Mouse (Mus musculus): Measurements from ENCODE around the gene Fcamr. TPM values are rescaled to one million over a fixed set of nuclear protein-coding genes. Genes with fewer than 3 reads are reported as not detected.

Fcamr gene
- 0.17 and 0.22 TPM in 2 replicates for polyA plus RNA-seq (2015; fragmentation: Nextera tagmentation; extraction: Ambion mirVana)

- Histone ChIP-seq H3K27me3 (replicated peaks) (no peaks in the 10 kb centered on the region), H3K27ac (no peak within 1 kb of the TSS), H3K4me2 (no peak within 1 kb of the TSS), H3K4me1 (no peaks in the 10 kb centered on the region), H3K9ac (no peak within 1 kb of the TSS), H3K4me3 (replicated peaks) (no peak within 1 kb of the TSS), H3K9me3 (no peaks in the 10 kb centered on the region), H3K36me3 (no peaks in the 10 kb centered on the region)
- 88% methylated on average over 8 of the region's 8 CpGs for WGBS
- ATAC-seq (ENCODE audit: insufficient read depth, low FRiP score, low read depth): no peak
These were observed at the start of gene Fcamr for GRCm38 (mm10) chr1:130800602-130801001. Gene Fcamr (plus strand): TSS chr1:130800902.

- no peak overlapping the region for H3K4me2 ChIP-seq
- no peaks in the 10 kb centered on the region for H3K9me3 ChIP-seq
- no peaks in the 10 kb centered on the region for H3K4me1 ChIP-seq
- no peak overlapping the region for H3K27ac ChIP-seq
- WGBS: 58% methylated on average over 9 of the region's 9 CpGs
- H3K4me3 ChIP-seq (replicated peaks): no peak overlapping the region
- no peak for ATAC-seq (ENCODE audit: insufficient read depth, low FRiP score, low read depth)
- H3K36me3 ChIP-seq: no peaks in the 10 kb centered on the region
- H3K27me3 ChIP-seq (replicated peaks): no peaks in the 10 kb centered on the region
- H3K9ac ChIP-seq: no peak overlapping the region
These were observed 41.0 kb upstream of the Fcamr start for GRCm38 (mm10) chr1:130759689-130760088.

DNA sequence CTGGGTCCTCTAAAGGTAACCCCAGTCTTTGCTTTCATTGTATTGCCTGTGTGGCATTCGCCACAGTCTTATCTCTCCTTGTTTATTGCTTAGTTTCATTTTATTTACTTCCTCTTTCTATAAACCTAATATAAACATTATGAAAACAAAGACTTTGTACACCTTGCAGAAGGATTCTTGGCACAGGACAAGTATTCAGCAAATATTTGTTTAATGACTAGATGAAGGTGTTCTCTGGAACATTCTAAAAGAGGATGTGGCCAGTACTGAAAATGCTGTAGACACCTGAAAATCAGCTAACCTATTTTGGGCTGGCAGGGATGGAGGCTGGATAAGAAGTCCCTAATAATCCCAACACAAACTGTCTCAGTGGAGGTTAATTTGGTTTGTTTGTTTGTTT lies 39.1 kb upstream of the Fcamr start:
- Histone ChIP-seq H3K27ac (no peak overlapping the region), H3K36me3 (no peaks in the 10 kb centered on the region), H3K4me1 (no peaks in the 10 kb centered on the region), H3K4me3 (replicated peaks) (no peak overlapping the region), H3K4me2 (no peak overlapping the region), H3K9ac (no peak overlapping the region), H3K9me3 (no peaks in the 10 kb centered on the region), H3K27me3 (replicated peaks) (no peaks in the 10 kb centered on the region)
- ATAC-seq (ENCODE audit: insufficient read depth, low FRiP score, low read depth): no peak
- WGBS: 62% methylated on average over 1 of the region's 1 CpGs

DNA sequence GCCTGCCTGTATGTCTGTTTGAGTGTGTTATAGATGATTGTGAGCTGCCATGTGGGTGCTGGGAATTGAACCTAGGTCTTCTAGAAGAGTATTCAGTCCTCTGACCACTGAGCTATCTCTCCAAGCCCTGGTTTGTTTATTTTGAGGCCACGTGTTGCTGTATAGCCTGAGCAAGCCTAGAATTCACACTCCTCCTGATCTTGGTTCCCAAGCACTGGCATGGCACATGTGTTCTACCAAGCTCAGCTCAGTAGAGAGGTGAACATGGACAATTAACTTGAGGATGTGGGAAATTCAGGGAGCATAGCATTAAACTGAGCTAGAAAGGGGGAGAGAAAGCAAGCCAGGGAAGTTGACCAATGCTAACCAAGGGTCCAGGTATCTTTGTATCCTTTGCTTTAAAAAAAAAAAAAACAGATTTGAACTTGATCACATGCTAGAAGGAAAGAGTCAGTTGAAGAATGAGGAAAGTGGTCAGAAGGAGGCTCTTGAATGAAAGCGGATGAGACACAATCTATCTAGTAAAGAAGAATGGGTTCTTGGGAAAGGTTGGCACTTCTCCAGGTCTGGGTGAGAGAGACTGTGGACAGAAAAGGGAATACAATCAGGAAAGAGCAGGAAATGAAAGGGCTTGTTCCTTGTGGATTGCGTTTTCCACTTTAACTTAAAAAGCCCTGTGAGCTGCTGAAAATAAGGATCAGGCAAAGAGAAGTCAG lies 38.5 kb upstream of the Fcamr start:
- Histone ChIP-seq H3K9me3 (no peaks in the 10 kb centered on the region), H3K4me1 (no peaks in the 10 kb centered on the region), H3K27me3 (replicated peaks) (no peaks in the 10 kb centered on the region), H3K4me2 (no peak overlapping the region), H3K27ac (no peak overlapping the region), H3K9ac (no peak overlapping the region), H3K36me3 (no peaks in the 10 kb centered on the region), H3K4me3 (replicated peaks) (no peak overlapping the region)
- 79% methylated on average over 3 of the region's 3 CpGs for WGBS
- no peak for ATAC-seq (ENCODE audit: insufficient read depth, low FRiP score, low read depth)

DNA sequence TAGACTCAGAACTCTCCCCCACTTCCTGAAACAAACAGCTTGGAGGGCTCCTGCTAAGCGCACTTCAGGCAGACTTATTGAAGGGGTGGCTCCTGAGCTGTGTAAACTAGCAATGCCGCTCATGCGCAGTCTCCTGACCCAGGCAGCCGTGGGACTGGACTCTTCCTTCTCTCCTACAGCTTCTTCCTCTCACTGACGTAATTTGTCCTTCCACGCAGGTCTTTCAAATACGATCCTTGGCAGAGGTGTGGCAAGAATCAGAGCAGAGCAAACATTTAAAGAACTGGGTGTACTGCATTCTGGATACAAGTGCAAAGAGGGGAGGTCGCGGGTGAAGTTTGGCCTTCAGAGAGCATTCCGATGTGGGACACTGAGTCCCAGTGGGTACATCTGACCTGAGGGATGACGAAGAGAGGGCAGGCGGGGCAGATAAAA lies 36.7 kb upstream of the Fcamr start:
- Histone ChIP-seq H3K9ac (no peak overlapping the region), H3K4me3 (replicated peaks) (no peak overlapping the region), H3K4me2 (peak overlapping the region; percentile 32; the same call in 1 of the 2 replicates), H3K4me1 (no peaks in the 10 kb centered on the region), H3K27ac (peak overlapping the region; percentile 82), H3K27me3 (replicated peaks) (no peaks in the 10 kb centered on the region), H3K36me3 (no peaks in the 10 kb centered on the region), H3K9me3 (no peaks in the 10 kb centered on the region)
- peak; percentile 91 for ATAC-seq (ENCODE audit: insufficient read depth, low FRiP score, low read depth)
- WGBS: 59% methylated on average over 12 of the region's 12 CpGs

DNA sequence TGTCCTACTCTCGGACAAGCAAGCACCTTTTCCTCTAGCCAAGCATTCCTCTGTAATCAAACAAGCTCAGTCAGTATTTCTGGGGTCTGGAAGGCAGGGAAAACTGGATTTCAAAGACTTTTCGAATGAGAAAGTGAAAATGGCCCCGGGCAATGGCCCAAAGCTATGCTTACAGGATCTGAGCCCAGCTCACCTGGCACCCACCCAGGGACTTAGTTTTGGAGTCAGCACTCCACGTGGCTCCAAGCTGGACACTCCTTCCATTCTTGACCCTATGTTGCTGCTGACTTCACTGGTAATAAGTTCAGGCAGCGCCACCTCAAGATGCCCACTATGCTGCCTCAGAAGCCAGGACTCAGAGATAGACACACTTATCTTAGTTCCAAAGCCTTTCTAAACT lies 33.6 kb upstream of the Fcamr start:
- no peak overlapping the region for H3K4me2 ChIP-seq
- 80% methylated on average over 5 of the region's 5 CpGs for WGBS
- H3K9ac ChIP-seq: no peak overlapping the region
- no peak overlapping the region for H3K4me3 ChIP-seq (replicated peaks)
- no peaks in the 10 kb centered on the region for H3K9me3 ChIP-seq
- no peaks in the 10 kb centered on the region for H3K27me3 ChIP-seq (replicated peaks)
- no peaks in the 10 kb centered on the region for H3K36me3 ChIP-seq
- no peak for ATAC-seq (ENCODE audit: insufficient read depth, low FRiP score, low read depth)
- H3K4me1 ChIP-seq: no peaks in the 10 kb centered on the region
- no peak overlapping the region for H3K27ac ChIP-seq

GRCm38 (mm10) chr1:130769925-130770324 lies 30.8 kb upstream of the Fcamr start:
- H3K9ac ChIP-seq: no peak overlapping the region
- peak overlapping the region; percentile 55 for H3K27ac ChIP-seq
- H3K4me3 ChIP-seq (replicated peaks): no peak overlapping the region
- WGBS: 74% methylated on average over 2 of the region's 2 CpGs
- H3K27me3 ChIP-seq (replicated peaks): no peaks in the 10 kb centered on the region
- no peaks in the 10 kb centered on the region for H3K9me3 ChIP-seq
- no peak for ATAC-seq (ENCODE audit: insufficient read depth, low FRiP score, low read depth)
- H3K4me2 ChIP-seq: no peak overlapping the region
- H3K36me3 ChIP-seq: no peaks in the 10 kb centered on the region
- H3K4me1 ChIP-seq: no peaks in the 10 kb centered on the region

GRCm38 (mm10) chr1:130770487-130770886 lies 30.2 kb upstream of the Fcamr start:
- Histone ChIP-seq H3K4me2 (no peak overlapping the region), H3K9me3 (no peaks in the 10 kb centered on the region), H3K9ac (no peak overlapping the region), H3K4me3 (replicated peaks) (no peak overlapping the region), H3K36me3 (no peaks in the 10 kb centered on the region), H3K4me1 (no peaks in the 10 kb centered on the region), H3K27me3 (replicated peaks) (no peaks in the 10 kb centered on the region), H3K27ac (peak overlapping the region; percentile 55)
- peak; percentile 70; the same call in 1 of the 2 replicates for ATAC-seq (ENCODE audit: insufficient read depth, low FRiP score, low read depth)
- 77% methylated on average over 4 of the region's 4 CpGs for WGBS

- Histone ChIP-seq H3K9ac (no peak overlapping the region), H3K36me3 (no peaks in the 10 kb centered on the region), H3K4me2 (no peak overlapping the region), H3K9me3 (no peaks in the 10 kb centered on the region), H3K27ac (peak overlapping the region; percentile 16; the same call in 1 of the 2 replicates), H3K4me1 (no peaks in the 10 kb centered on the region), H3K27me3 (replicated peaks) (no peaks in the 10 kb centered on the region), H3K4me3 (replicated peaks) (no peak overlapping the region)
- 69% methylated on average over 3 of the region's 3 CpGs for WGBS
- ATAC-seq (ENCODE audit: insufficient read depth, low FRiP score, low read depth): no peak
These were observed 29.7 kb upstream of the Fcamr start for GRCm38 (mm10) chr1:130770981-130771494.

GRCm38 (mm10) chr1:130775234-130775633 lies 25.5 kb upstream of the Fcamr start:
- H3K4me3 ChIP-seq (replicated peaks): no peak overlapping the region
- H3K4me1 ChIP-seq: no peaks in the 10 kb centered on the region
- no peak overlapping the region for H3K9ac ChIP-seq
- no peaks in the 10 kb centered on the region for H3K36me3 ChIP-seq
- H3K4me2 ChIP-seq: no peak overlapping the region
- H3K27me3 ChIP-seq (replicated peaks): no peaks in the 10 kb centered on the region
- 75% methylated on average over 2 of the region's 2 CpGs for WGBS
- ATAC-seq (ENCODE audit: insufficient read depth, low FRiP score, low read depth): no peak
- H3K27ac ChIP-seq: no peak overlapping the region
- no peaks in the 10 kb centered on the region for H3K9me3 ChIP-seq

DNA sequence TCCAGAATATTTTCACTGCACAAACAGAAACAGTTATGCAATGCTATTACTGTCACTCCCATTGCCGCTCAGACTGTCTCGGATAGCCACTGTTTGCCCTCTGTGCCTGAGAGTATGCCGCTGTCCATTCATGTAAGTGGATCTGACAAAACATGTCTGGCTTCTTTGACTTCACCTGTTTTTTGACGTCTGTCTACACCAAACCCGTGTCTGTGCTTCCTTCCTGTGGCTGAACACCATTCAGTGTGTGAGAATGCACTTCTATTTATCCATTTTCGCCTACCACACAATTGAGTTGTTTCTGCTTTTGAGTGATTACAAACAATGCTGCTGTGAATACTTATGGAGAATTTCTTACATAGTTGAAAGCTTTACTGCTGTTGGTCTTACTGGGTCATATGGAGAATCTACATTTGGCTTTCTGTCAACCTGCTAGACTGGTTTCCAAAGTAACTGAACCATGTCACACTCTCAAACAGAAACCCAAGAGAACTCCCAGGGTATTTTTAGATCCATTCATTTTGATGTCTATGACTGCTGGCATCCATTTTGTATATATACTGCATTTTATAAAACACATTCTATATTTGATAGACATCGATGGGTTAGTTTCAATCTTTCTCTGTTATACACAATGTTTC lies 24.9 kb upstream of the Fcamr start:
- 73% methylated on average over 7 of the region's 7 CpGs for WGBS
- Histone ChIP-seq H3K4me1 (no peaks in the 10 kb centered on the region), H3K9ac (no peak overlapping the region), H3K27me3 (replicated peaks) (no peaks in the 10 kb centered on the region), H3K4me3 (replicated peaks) (no peak overlapping the region), H3K4me2 (no peak overlapping the region), H3K36me3 (no peaks in the 10 kb centered on the region), H3K9me3 (no peaks in the 10 kb centered on the region), H3K27ac (no peak overlapping the region; the same call in 1 of the 2 replicates)
- no peak for ATAC-seq (ENCODE audit: insufficient read depth, low FRiP score, low read depth)

DNA sequence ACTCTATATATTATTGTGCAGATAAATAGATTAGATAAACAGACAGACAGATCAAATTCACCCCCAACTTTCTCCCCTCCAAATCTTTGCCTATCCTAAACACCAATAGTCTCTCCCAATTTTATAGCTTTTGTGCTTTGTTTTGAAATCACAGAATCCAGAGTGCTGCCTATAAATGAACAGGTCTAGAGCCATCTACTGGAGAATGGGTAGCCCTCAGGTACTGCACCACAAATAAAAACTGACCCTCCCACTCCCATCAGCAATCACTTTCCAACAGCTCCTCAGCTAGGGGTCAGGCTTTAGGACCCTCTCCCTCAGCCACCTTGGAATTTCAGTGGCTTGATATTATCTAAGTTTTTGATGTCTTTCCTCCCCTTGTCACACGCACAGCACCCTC lies 24.1 kb upstream of the Fcamr start:
- WGBS: 84% methylated on average over 1 of the region's 1 CpGs
- no peaks in the 10 kb centered on the region for H3K27me3 ChIP-seq (replicated peaks)
- H3K27ac ChIP-seq: no peak overlapping the region
- no peak for ATAC-seq (ENCODE audit: insufficient read depth, low FRiP score, low read depth)
- H3K9me3 ChIP-seq: no peaks in the 10 kb centered on the region
- H3K36me3 ChIP-seq: no peaks in the 10 kb centered on the region
- no peaks in the 10 kb centered on the region for H3K4me1 ChIP-seq
- H3K4me2 ChIP-seq: no peak overlapping the region
- no peak overlapping the region for H3K9ac ChIP-seq
- H3K4me3 ChIP-seq (replicated peaks): no peak overlapping the region

All from stomach, embryonic 15.5 days (tissue).